Mouse (Mus musculus): ENCODE results near the gene Entpd6.

Entpd6 gene

GRCm38 (mm10) chr2:150787234-150787771 is 38.5 kb downstream of the Entpd6 start:
- peak in 1 of 2 experiments; percentile 27 for DNase-seq

DNA sequence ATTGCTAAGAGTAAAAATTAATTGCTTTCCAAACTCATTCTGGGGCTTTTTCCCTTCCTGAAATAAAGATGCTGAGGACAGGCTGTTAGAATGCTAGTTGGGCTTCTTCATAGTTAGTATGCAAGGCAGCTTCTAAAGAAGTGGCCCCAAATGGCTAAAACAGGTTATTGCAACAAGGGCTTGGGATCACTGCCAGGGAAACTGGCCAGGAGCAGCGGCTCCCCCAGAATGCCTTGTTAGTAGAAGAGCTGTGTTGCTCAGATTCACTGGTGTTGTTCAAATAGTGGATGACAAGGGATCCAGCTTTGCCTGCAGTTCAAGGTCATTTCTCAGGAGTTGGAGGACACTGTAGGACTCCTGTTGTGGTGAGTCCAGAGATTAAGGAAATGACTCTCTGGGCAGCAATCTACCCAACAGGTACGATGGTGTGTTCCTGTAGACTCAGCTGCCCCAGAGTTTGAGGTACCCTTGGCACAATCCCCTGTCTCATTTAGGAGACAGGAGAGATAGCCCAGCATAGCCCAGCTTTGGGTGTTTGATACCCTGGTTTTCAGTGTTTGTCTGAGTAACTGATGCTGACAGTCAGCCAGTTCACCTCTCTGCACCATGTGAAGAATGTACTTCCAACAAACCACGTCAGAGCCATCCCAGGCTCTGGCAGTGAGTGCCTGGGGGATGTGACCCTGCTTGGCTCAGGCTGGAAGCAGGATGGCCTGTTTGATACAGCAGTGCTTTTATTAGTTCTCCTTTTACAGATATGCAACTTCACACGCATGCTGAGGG is 40.1 kb downstream of the Entpd6 start:
- peak; percentile 81 to 87 for DNase-seq

GRCm38 (mm10) chr2:150793320-150793719 is 44.5 kb downstream of the Entpd6 start:
- DNase-seq: no peak

DNA sequence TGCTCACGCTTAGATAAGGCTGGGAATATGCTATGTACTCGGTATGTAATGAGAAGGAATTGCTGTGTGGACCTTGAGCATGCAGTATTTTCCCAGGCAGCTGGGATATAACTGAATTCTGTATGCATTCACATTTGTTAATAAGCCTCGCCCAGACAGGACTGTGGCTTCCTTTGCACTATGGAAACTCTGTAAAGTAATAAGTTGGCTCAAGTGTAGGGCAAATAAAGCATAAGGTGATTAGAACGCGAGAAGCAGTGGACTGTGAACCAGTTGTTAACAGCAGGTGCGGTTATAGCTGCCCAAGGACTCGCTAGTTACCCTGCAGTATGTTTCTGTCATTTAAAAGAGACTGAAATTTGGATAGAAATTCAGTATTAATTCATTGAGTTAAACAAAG is 49.2 kb downstream of the Entpd6 start:
- DNase-seq: no peak

- peak in 1 of 2 experiments; percentile 21 for DNase-seq
These were observed 51.8 kb downstream of the Entpd6 start for GRCm38 (mm10) chr2:150800616-150801015.

DNA sequence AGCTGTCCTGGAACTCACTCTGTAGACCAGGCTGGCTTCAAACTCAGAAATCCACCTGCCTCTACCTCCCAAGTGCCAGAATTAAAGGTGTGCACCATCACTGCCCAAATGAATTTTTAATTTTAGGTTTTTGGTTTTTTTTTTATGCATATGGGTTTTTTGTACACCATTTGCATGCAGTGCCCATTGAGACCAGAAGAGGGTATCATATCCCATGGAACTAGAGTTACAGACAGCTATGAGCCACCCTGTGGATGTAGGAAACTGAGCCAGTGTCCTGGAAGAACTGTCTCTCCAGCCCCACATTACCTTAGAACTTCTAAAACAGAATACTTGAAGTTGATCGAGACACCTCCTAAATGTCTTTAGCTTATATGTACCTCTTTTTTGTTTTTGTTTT is 54.2 kb downstream of the Entpd6 start:
- peak in 1 of 2 experiments; percentile 61 for DNase-seq

- DNase-seq: no peak
These were observed 59.5 kb downstream of the Entpd6 start for GRCm38 (mm10) chr2:150808381-150808780.

- DNase-seq: no peak
These were observed 60.0 kb downstream of the Entpd6 start for GRCm38 (mm10) chr2:150808812-150809211.

DNA sequence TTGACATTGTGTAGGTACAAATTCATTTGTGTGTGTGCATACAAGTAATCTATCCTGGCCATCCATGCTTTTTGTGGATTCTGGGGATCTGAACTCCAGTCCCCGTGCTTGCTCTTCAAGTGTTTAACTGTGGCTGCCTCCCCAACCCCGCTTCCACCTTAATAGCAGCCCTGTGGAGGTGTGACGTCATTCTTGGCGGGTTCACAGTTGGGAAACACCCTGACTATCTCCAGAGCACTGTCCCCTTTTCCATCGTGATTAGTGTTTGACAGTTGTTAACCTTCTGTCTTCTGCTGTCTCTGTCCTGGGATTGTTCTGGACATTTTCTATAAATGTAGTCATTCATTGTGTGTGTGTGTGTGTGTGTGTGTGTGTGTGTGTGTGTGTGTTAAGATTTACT is 61.8 kb downstream of the Entpd6 start:
- no peak for DNase-seq

GRCm38 (mm10) chr2:150812816-150813215 is 64.0 kb downstream of the Entpd6 start:
- DNase-seq: no peak

DNA sequence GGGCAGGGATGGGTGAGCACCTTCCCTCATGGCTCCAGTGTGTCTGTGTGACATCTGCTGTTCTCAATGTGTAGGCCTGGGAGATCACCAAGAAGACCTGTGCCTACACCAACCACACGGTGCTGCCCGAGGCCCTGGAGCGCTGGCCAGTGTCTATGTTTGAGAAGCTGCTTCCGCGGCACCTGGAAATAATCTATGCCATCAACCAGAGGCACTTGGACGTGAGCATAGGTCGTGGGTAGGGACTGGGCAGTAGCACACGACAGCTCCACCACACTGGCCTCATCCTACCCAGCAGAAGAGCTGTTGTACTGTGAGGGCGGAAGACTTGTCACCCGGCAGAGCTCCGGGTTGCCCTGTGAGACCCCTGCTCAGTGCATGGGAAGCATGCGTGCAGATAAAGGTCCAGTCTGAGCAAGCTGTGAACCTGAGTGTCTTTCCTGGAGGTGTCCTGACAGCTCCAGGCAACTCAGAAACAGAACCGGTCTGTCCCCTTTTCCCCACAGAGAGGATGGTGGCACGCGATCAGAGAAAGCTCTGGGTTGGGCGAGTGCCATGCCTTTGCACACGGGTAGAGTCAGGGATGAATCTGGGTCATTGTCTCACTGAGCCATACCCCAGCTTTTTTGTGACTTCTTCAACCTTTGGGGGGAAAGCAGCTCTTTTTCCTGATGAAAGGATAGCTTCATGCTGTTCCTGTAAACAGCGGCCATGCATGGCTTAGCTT is 68.0 kb downstream of the Entpd6 start:
- no peak for DNase-seq

- DNase-seq: no peak
These were observed 69.9 kb downstream of the Entpd6 start for GRCm38 (mm10) chr2:150818742-150819141.

DNA sequence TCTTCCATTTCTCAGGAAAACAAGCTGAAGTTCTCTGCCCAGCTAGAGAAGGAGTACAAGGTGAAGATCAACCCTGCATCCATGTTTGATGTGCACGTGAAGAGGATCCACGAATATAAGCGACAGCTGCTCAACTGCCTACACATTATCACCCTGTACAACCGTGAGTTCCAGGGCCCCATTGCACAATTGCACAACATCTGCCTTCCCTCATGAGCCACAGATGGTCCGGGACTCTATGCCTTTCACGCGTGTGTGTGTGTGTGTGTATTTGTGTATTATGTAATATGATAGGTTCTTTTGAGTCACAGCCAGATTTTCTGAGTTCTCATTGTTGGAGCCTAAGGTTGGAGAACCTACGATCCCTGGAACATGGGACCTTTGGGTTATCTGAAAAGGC is 71.9 kb downstream of the Entpd6 start:
- DNase-seq: no peak
